Mouse (Mus musculus) myocyte (in vitro differentiated cells): Measurements from ENCODE around the gene Bin2.

Experiments used
- E2F4 ChIP-seq: IDR thresholded peaks from one replicate; pipeline ENCODE4 v1.6.1; 2011; ENCODE audit warnings: mild to moderate bottlenecking, control low read depth, moderate library complexity; ENCODE audit not compliant: insufficient read depth
- MAX ChIP-seq: IDR thresholded peaks from one replicate; pipeline ENCODE4 v1.6.1; 2011; ENCODE audit warnings: low read depth, mild to moderate bottlenecking, control low read depth
- MYOD1 ChIP-seq, 3 experiments: IDR thresholded peaks; one replicate each; pipeline ENCODE4 v1.6.1; 2011; ENCODE audit warnings: control low read depth in 2 of 3, low read depth in 2 of 3, mild to moderate bottlenecking in 2 of 3, moderate library complexity in 1 of 3; ENCODE audit not compliant: insufficient read length in 2 of 3, control insufficient read depth in 1 of 3
- MYOG ChIP-seq, 3 experiments: IDR thresholded peaks; one replicate each; pipeline ENCODE4 v1.6.1; 2011; ENCODE audit warnings: control low read depth in 2 of 3, low read depth in 2 of 3, mild to moderate bottlenecking in 2 of 3; ENCODE audit not compliant: insufficient read length in 2 of 3, control insufficient read depth in 1 of 3, insufficient read depth in 1 of 3
- POLR2A ChIP-seq: IDR thresholded peaks from one replicate; pipeline ENCODE4 v1.6.1; 2011; ENCODE audit warnings: low read depth, mild to moderate bottlenecking, control low read depth, moderate library complexity; ENCODE audit not compliant: insufficient read length
- POLR2AphosphoS2 ChIP-seq: IDR thresholded peaks from one replicate; pipeline ENCODE4 v1.6.1; 2011; ENCODE audit warnings: low read depth, control low read depth; ENCODE audit not compliant: insufficient read length
- REST ChIP-seq: IDR thresholded peaks from one replicate; pipeline ENCODE4 v1.6.1; 2011; ENCODE audit warnings: mild to moderate bottlenecking, control low read depth, moderate library complexity; ENCODE audit not compliant: insufficient read depth, insufficient read length
- TCF12 ChIP-seq: IDR thresholded peaks from one replicate; pipeline ENCODE4 v1.6.1; 2011; ENCODE audit warnings: mild to moderate bottlenecking, control low read depth; ENCODE audit not compliant: poor library complexity, insufficient read depth, severe bottlenecking
- TCF3 ChIP-seq: IDR thresholded peaks from one replicate; pipeline ENCODE4 v1.6.1; 2011; ENCODE audit warnings: low read depth, control low read depth; ENCODE audit not compliant: insufficient read length
- USF1 ChIP-seq: IDR thresholded peaks from one replicate; pipeline ENCODE4 v1.6.1; 2011; ENCODE audit warnings: low read depth, mild to moderate bottlenecking, control low read depth, moderate library complexity

DNA sequence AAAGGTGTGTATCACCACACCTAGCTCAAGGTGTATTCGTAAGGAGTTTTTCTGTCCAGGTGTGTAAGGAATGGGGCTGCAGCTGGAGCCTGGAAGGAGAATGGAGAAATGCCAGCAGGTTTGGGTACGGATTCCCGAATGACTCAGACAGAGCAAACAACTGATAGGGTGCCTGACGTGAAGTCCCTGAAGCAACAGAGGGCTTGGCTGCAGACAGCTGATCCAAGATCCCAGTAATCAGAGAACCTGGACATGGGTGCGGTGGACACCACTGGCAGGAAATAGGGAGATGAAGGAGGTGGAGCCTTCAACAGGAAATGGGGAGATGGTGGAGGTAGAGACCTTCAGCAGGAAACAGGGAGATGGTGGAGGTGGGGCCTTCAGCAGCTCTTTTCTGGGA lies 37.0 kb downstream of the Bin2 start:
- no peak for TF ChIP-seq POLR2A
- TF ChIP-seq MYOG (IDR thresholded peaks at IDR 0.05; ENCODE audit: control insufficient read depth in 1 of 3, insufficient read depth in 1 of 3, insufficient read length in 2 of 3, low read depth in 2 of 3), result peak in 1 of 3 experiments; percentile 58
- no peak for TF ChIP-seq TCF3
- no peak for TF ChIP-seq REST
- no peak for TF ChIP-seq POLR2AphosphoS2
- TF ChIP-seq MYOD1 (IDR thresholded peaks at IDR 0.05; ENCODE audit: control insufficient read depth in 1 of 3, insufficient read length in 2 of 3, low read depth in 2 of 3), result no peak
- no peak for TF ChIP-seq TCF12
- TF ChIP-seq USF1, result no peak
- TF ChIP-seq E2F4, result no peak
- TF ChIP-seq MAX, result no peak
